Mouse (Mus musculus) midbrain, embryonic 13.5 days (tissue): ENCODE measurements around the gene Il4i1. TPM values are rescaled to one million over a fixed set of nuclear protein-coding genes. Genes with fewer than 3 reads are reported as not detected.

Source experiments
- ATAC-seq: fragments of 200-750 bp; cut with Nextera tagmentation; 2 replicates; pipeline ENCODE4 v1.8.0; 2017; ENCODE audit warnings: mild to moderate bottlenecking, moderate TSS enrichment, moderate library complexity
- H3K27ac ChIP-seq: fragments of 300-500 bp; sonication (generic); 2 replicates; pipeline ENCODE4 v1.5.1; 2015; ENCODE audit warnings: inconsistent platforms, mild to moderate bottlenecking, moderate library complexity
- H3K27me3 ChIP-seq: fragments of 300-500 bp; sonication (generic); 2 replicates; pipeline ENCODE4 v1.6.1; 2015; ENCODE audit warnings: mild to moderate bottlenecking, inconsistent platforms
- H3K36me3 ChIP-seq: fragments of 300-500 bp; sonication (generic); 2 replicates; pipeline ENCODE4 v1.6.1; 2015; ENCODE audit warnings: mild to moderate bottlenecking, inconsistent platforms
- H3K4me1 ChIP-seq: fragments of 300-500 bp; sonication (generic); replicated peaks from 2 replicates; pipeline ENCODE4 v1.6.1; 2015; ENCODE audit warnings: inconsistent platforms
- H3K4me2 ChIP-seq: fragments of 300-500 bp; sonication (generic); replicated peaks from 2 replicates; pipeline ENCODE4 v1.6.1; 2015; ENCODE audit warnings: moderate library complexity, mild to moderate bottlenecking, inconsistent platforms
- H3K4me3 ChIP-seq: fragments of 300-500 bp; sonication (generic); replicated peaks from 2 replicates; pipeline ENCODE4 v1.5.1; 2015; ENCODE audit warnings: mild to moderate bottlenecking, inconsistent platforms
- H3K9ac ChIP-seq: fragments of 300-500 bp; sonication (generic); replicated peaks from 2 replicates; pipeline ENCODE4 v1.6.1; 2015; ENCODE audit warnings: mild to moderate bottlenecking, inconsistent platforms
- H3K9me3 ChIP-seq: fragments of 300-500 bp; sonication (generic); 2 replicates; pipeline ENCODE4 v1.6.1; 2016; ENCODE audit warnings: mild to moderate bottlenecking, inconsistent platforms
- WGBS: fragments of 180-500 bp; shearing (Covaris S2); methylation state at CpG from one replicate; pipeline ENCODE4 v1.1.7; 2015; 5-methylcytosine and 5-hydroxymethylcytosine counted together
- polyA plus RNA-seq: library from polyadenylated mRNA; unstranded; fragments of >200 nt; fragmentation: Nextera tagmentation; extraction: Ambion mirVana; gene quantifications from 2 replicates; pipeline ENCODE4 v1.2.1, GENCODE M21; 2015

Gene Il4i1
- 2.0 and 2.1 TPM in 2 replicates for polyA plus RNA-seq

- Histone ChIP-seq H3K4me2 (peak within 1 kb of the TSS; percentile 83), H3K27me3 (no peaks in the 10 kb centered on the region), H3K4me1 (peaks cover 49% of the 10 kb centered on the region), H3K4me3 (peak within 1 kb of the TSS; percentile 90), H3K36me3 (peaks cover 5% of the 10 kb centered on the region), H3K27ac (peak within 1 kb of the TSS; percentile 93), H3K9ac (peak within 1 kb of the TSS; percentile 92), H3K9me3 (no peaks in the 10 kb centered on the region)
- peak; percentile 96 for ATAC-seq
- under 1% methylated on average over 62 of the region's 62 CpGs for WGBS
Measured at GRCm38 (mm10) chr7:44815721-44816469, at the start of gene Il4i1, which contains the start of gene Nup62. TSS of gene Il4i1 (plus strand) at chr7:44816387. TSS of gene Nup62 (plus strand) at chr7:44816088.

- Histone ChIP-seq H3K9me3 (no peaks in the 10 kb centered on the region), H3K4me3 (no peak overlapping the region), H3K27ac (no peak overlapping the region), H3K4me1 (no peaks in the 10 kb centered on the region), H3K27me3 (no peaks in the 10 kb centered on the region), H3K36me3 (peaks cover 93% of the 10 kb centered on the region), H3K9ac (no peak overlapping the region), H3K4me2 (no peak overlapping the region)
- WGBS: 86% methylated on average over 5 of the region's 5 CpGs
- ATAC-seq: no peak
Measured at GRCm38 (mm10) chr7:44768129-44768528, 48.1 kb upstream of the Il4i1 start.

GRCm38 (mm10) chr7:44770046-44770578 lies 46.1 kb upstream of the Il4i1 start:
- H3K27ac ChIP-seq: no peak overlapping the region

GRCm38 (mm10) chr7:44772591-44773204 lies 43.5 kb upstream of the Il4i1 start:
- no peak for ATAC-seq
- H3K27ac ChIP-seq: no peak overlapping the region
- peaks cover 88% of the 10 kb centered on the region for H3K36me3 ChIP-seq
- no peaks in the 10 kb centered on the region for H3K27me3 ChIP-seq
- H3K9me3 ChIP-seq: no peaks in the 10 kb centered on the region
- H3K4me3 ChIP-seq: no peak overlapping the region
- no peaks in the 10 kb centered on the region for H3K4me1 ChIP-seq
- WGBS: 89% methylated on average over 8 of the region's 8 CpGs
- no peak overlapping the region for H3K9ac ChIP-seq
- no peak overlapping the region for H3K4me2 ChIP-seq

More at GRCm38 (mm10) chr7:44770046-44770578, 46.1 kb upstream of the Il4i1 start:
- ATAC-seq: no peak
- no peaks in the 10 kb centered on the region for H3K27me3 ChIP-seq
- no peaks in the 10 kb centered on the region for H3K4me1 ChIP-seq
- H3K36me3 ChIP-seq: peaks cover 93% of the 10 kb centered on the region
- H3K9me3 ChIP-seq: no peaks in the 10 kb centered on the region
- H3K9ac ChIP-seq: no peak overlapping the region; the same call in 1 of the 2 replicates
- no peak overlapping the region for H3K4me3 ChIP-seq
- 20% methylated on average over 6 of the region's 6 CpGs for whole genome bisulfite sequencing
- H3K4me2 ChIP-seq: no peak overlapping the region

GRCm38 (mm10) chr7:44776849-44777498 lies 39.2 kb upstream of the Il4i1 start:
- peaks cover 55% of the 10 kb centered on the region for H3K36me3 ChIP-seq
- ATAC-seq: no peak
- H3K9me3 ChIP-seq: no peaks in the 10 kb centered on the region
- no peaks in the 10 kb centered on the region for H3K4me1 ChIP-seq
- H3K9ac ChIP-seq: no peak overlapping the region
- H3K27ac ChIP-seq: no peak overlapping the region
- no peak overlapping the region for H3K4me3 ChIP-seq
- no peak overlapping the region for H3K4me2 ChIP-seq
- no peaks in the 10 kb centered on the region for H3K27me3 ChIP-seq
- 93% methylated on average over 9 of the region's 9 CpGs for WGBS

GRCm38 (mm10) chr7:44780101-44780500 lies 36.1 kb upstream of the Il4i1 start:
- Histone ChIP-seq H3K4me2 (no peak overlapping the region), H3K9me3 (no peaks in the 10 kb centered on the region), H3K27me3 (no peaks in the 10 kb centered on the region), H3K27ac (no peak overlapping the region), H3K36me3 (peaks cover 28% of the 10 kb centered on the region), H3K4me3 (no peak overlapping the region), H3K9ac (no peak overlapping the region), H3K4me1 (no peaks in the 10 kb centered on the region)
- ATAC-seq: no peak
- WGBS: 91% methylated on average over 8 of the region's 8 CpGs

DNA sequence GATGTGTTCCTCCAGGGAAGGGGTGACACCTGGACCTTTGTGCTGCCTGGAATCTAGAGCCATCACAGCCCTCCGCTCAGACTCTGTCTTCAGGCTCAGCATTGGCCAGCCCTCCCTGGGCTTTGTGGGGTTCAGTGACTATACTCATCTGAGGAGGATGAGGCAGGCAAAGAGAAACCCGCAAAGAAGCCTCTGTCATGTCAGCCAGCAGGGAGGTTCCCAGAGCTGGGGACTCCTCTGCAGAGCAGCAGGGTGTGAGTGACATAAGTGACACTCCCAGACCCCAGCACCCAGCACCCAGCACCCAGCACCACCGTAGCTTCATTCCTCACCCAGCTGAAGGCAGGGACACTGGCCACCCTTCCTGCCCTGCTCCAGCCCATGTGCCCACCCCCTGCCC lies 26.7 kb upstream of the Il4i1 start:
- Histone ChIP-seq H3K36me3 (no peaks in the 10 kb centered on the region), H3K4me3 (no peak overlapping the region), H3K27ac (no peak overlapping the region), H3K4me1 (no peaks in the 10 kb centered on the region), H3K4me2 (no peak overlapping the region), H3K9ac (no peak overlapping the region), H3K27me3 (no peaks in the 10 kb centered on the region), H3K9me3 (0 out of 2 replicates have a peak, but pooled peaks cover 6% of the 10 kb centered on the region)
- WGBS: 80% methylated on average over 3 of the region's 3 CpGs
- no peak for ATAC-seq

GRCm38 (mm10) chr7:44790066-44790465 lies 26.1 kb upstream of the Il4i1 start:
- Histone ChIP-seq H3K27ac (no peak overlapping the region), H3K4me2 (no peak overlapping the region), H3K27me3 (no peaks in the 10 kb centered on the region), H3K9me3 (0 out of 2 replicates have a peak, but pooled peaks cover 6% of the 10 kb centered on the region), H3K9ac (no peak overlapping the region), H3K4me1 (no peaks in the 10 kb centered on the region), H3K36me3 (no peaks in the 10 kb centered on the region), H3K4me3 (no peak overlapping the region)
- no peak for ATAC-seq
- WGBS: 66% methylated on average over 4 of the region's 4 CpGs

- Histone ChIP-seq H3K27ac (no peak overlapping the region), H3K36me3 (no peaks in the 10 kb centered on the region), H3K4me3 (no peak overlapping the region), H3K9ac (no peak overlapping the region), H3K9me3 (0 out of 2 replicates have a peak, but pooled peaks cover 9% of the 10 kb centered on the region), H3K4me1 (no peaks in the 10 kb centered on the region), H3K27me3 (no peaks in the 10 kb centered on the region), H3K4me2 (no peak overlapping the region)
- 88% methylated on average over 6 of the region's 6 CpGs for WGBS
- ATAC-seq: no peak
Measured at GRCm38 (mm10) chr7:44792781-44793180, 23.4 kb upstream of the Il4i1 start.

DNA sequence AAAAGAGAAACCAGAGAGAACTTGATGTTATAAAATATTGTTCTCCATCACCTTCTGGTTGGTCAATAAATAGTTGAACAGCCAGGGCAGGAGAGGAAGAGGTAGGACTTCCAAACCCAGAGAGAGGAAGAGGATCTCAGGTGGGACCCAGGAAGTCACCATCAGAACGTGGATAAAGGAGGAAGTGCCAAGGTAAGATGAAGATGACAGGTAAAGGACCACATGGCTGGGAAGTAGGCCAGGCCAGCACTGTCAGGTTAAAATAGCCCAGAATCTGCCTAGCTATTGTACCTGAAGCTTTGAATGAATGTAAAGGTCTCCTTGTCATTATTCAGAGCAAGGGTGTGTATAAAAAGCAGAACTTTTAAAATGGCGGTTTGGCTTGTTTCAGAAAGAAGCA lies 7.3 kb upstream of the Il4i1 start:
- Histone ChIP-seq H3K4me3 (no peak overlapping the region), H3K27me3 (0 out of 2 replicates have a peak, but pooled peaks cover 3% of the 10 kb centered on the region), H3K27ac (no peak overlapping the region), H3K9ac (no peak overlapping the region), H3K36me3 (peaks cover 5% of the 10 kb centered on the region), H3K4me1 (no peaks in the 10 kb centered on the region), H3K9me3 (no peaks in the 10 kb centered on the region), H3K4me2 (no peak overlapping the region)
- WGBS: 90% methylated on average over 2 of the region's 2 CpGs
- no peak for ATAC-seq

DNA sequence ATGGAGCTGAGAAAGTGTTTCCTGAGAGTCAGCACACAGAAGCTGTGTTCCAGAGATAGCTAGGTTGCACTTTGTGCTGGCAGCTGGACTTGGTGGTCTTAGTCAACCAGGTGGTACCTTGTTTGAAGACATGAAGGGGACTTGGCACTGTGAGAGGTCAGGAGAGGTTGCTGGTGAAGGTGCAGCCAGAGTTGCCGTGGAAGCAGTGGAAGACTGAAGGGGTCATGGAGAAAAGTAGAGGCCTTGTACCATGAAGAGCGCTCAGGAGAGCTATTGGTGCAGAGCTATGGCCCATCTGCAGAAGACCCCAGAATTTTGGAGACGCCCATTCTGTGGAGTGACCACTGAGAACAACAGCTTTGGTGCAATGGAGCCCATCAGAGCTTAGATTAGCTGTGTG lies 6.7 kb upstream of the Il4i1 start:
- WGBS: 91% methylated on average over 3 of the region's 3 CpGs
- Histone ChIP-seq H3K36me3 (peaks cover 5% of the 10 kb centered on the region), H3K27me3 (0 out of 2 replicates have a peak, but pooled peaks cover 3% of the 10 kb centered on the region), H3K4me2 (no peak overlapping the region), H3K4me1 (no peaks in the 10 kb centered on the region), H3K27ac (no peak overlapping the region), H3K4me3 (no peak overlapping the region), H3K9me3 (no peaks in the 10 kb centered on the region), H3K9ac (no peak overlapping the region)
- ATAC-seq: no peak

- H3K36me3 ChIP-seq: peaks cover 5% of the 10 kb centered on the region
- no peak overlapping the region for H3K9ac ChIP-seq
- H3K4me3 ChIP-seq: no peak overlapping the region
- H3K4me1 ChIP-seq: peaks cover 7% of the 10 kb centered on the region
- no peaks in the 10 kb centered on the region for H3K9me3 ChIP-seq
- H3K4me2 ChIP-seq: no peak overlapping the region
- H3K27me3 ChIP-seq: no peaks in the 10 kb centered on the region
- 82% methylated on average over 4 of the region's 4 CpGs for WGBS
- ATAC-seq: no peak
- H3K27ac ChIP-seq: no peak overlapping the region
Measured at GRCm38 (mm10) chr7:44810365-44810764, 5.8 kb upstream of the Il4i1 start.
